Mouse (Mus musculus) adrenal gland, postnatal 25 days (tissue): ENCODE data around the gene Asl. TPM values are rescaled to one million over a fixed set of nuclear protein-coding genes. Genes with fewer than 3 reads are reported as not detected.

Experiments
- DNase-seq: peaks from one replicate; pipeline ENCODE4 v3.0.0; 2021; ENCODE audit warnings: mixed read lengths
- long read RNA-seq: library from polyadenylated mRNA; stranded (forward); transcript quantifications from one replicate; pipeline ENCODE4 v2.0.0, GENCODE M21; 2021
- total RNA-seq: library from RNA; stranded (reverse); gene quantifications from 2 replicates; pipeline ENCODE4 v1.2.3, GENCODE M21; 2021

The Asl gene
- 116 and 167 TPM in 2 replicates for total RNA-seq
- long read RNA-seq, transcript Asl-203 (16 exons, 2,413 nt) = major isoform, 293 of 585 reads
- long read RNA-seq, transcript Asl-205 (17 exons, 1,824 nt) = minor isoform, 172 of 585 reads
- long read RNA-seq, partial matches to known transcripts = 29 of 585 reads
- long read RNA-seq, other reads (novel, unspliced or antisense) = 91 of 585 reads

GRCm38 (mm10) chr5:130029142-130029897 is at the start of gene Asl, which contains the start of gene Crcp:
Asl (minus strand) TSS chr5:130029247.
Crcp (plus strand) TSS chr5:130029290.
- peak; percentile 89 for DNase-seq

- DNase-seq = no peak
These were observed 49.7 kb upstream of the Asl start for GRCm38 (mm10) chr5:130078834-130079156.

GRCm38 (mm10) chr5:130078096-130078833 is 49.2 kb upstream of the Asl start:
- no peak for DNase-seq

GRCm38 (mm10) chr5:130076396-130076795 is 47.3 kb upstream of the Asl start:
- peak; percentile 19 for DNase-seq

- no peak for DNase-seq
These were observed 45.4 kb upstream of the Asl start for GRCm38 (mm10) chr5:130074491-130074890.

- no peak for DNase-seq
These were observed 44.0 kb upstream of the Asl start, which contains the start of gene Tpst1 for GRCm38 (mm10) chr5:130073026-130073425. Tpst1 (plus strand) TSS chr5:130073326.

GRCm38 (mm10) chr5:130067841-130068264 is 38.8 kb upstream of the Asl start:
- DNase-seq = no peak

- no peak for DNase-seq
These were observed 36.5 kb upstream of the Asl start for GRCm38 (mm10) chr5:130065579-130065978.

- no peak for DNase-seq
These were observed 34.7 kb upstream of the Asl start for GRCm38 (mm10) chr5:130063760-130064159.

GRCm38 (mm10) chr5:130062096-130062495 is 33.0 kb upstream of the Asl start:
- DNase-seq = no peak

- DNase-seq = no peak
These were observed 31.2 kb upstream of the Asl start for GRCm38 (mm10) chr5:130060329-130060665.

- peak; percentile 15 for DNase-seq
These were observed 30.6 kb upstream of the Asl start for GRCm38 (mm10) chr5:130059413-130060328.

GRCm38 (mm10) chr5:130056303-130056702 is 27.3 kb upstream of the Asl start:
- DNase-seq = no peak

- DNase-seq = no peak
These were observed 26.6 kb upstream of the Asl start for GRCm38 (mm10) chr5:130055688-130056087.

- no peak for DNase-seq
These were observed 23.9 kb upstream of the Asl start for GRCm38 (mm10) chr5:130052955-130053354.

GRCm38 (mm10) chr5:130052510-130052909 is 23.5 kb upstream of the Asl start:
- DNase-seq = no peak

- DNase-seq = no peak
These were observed 22.2 kb upstream of the Asl start for GRCm38 (mm10) chr5:130051073-130051860.

GRCm38 (mm10) chr5:130050416-130050815 is 21.4 kb upstream of the Asl start:
- no peak for DNase-seq

GRCm38 (mm10) chr5:130048786-130049520 is 19.9 kb upstream of the Asl start:
- DNase-seq = no peak

GRCm38 (mm10) chr5:130047013-130047412 is 18.0 kb upstream of the Asl start:
- no peak for DNase-seq

- DNase-seq = no peak
These were observed 17.5 kb upstream of the Asl start for GRCm38 (mm10) chr5:130046589-130046988.
